24 mouse cellular contexts compared by ENCODE assay signal in the genomic region with DNA sequence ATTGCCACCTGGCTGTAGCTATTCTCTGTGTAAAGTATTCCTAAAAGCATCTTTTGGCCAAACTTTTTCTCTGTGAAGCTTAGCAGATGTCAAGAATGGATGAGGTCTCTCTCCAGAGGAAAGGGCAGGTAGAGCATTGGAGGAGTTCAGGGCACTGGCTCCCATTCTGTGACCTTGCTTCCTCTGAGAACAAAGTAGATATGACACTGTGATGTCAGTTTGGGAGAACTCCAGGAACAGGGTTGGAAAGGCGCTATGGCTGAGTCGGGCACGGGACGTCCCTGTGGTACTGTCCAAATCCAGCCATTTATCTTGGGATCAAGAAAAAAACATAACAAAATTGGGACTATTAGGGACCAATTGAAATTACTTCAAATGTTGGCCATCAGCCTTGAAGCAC.
"Had no signal": no experiment of that assay in that cellular context is flagged by ENCODE, and none has a peak within 500 bp of the region (broad histone marks: within the 10 kb centered on the region; RNA-seq: fewer than 3 reads in every experiment).

No protein-coding gene starts in this region.

- H3K27me3 ChIP-seq: limb, embryonic 13.5 days; liver, embryonic 12.5 days; liver, embryonic 15.5 days; lung, embryonic 15.5 days; megakaryocyte, embryonic 14.5 days; midbrain, embryonic 15.5 days; neural tube, embryonic 12.5 days; neural tube, embryonic 15.5 days had no signal

- H3K4me1 ChIP-seq: liver, embryonic 12.5 days; liver, embryonic 15.5 days; megakaryocyte, embryonic 14.5 days; neural tube, embryonic 12.5 days; neural tube, embryonic 15.5 days had no signal

- H3K9ac ChIP-seq: limb, embryonic 13.5 days; liver, embryonic 12.5 days; liver, embryonic 15.5 days; lung, embryonic 15.5 days; midbrain, embryonic 15.5 days; neural tube, embryonic 12.5 days; neural tube, embryonic 15.5 days had no signal

- DNase-seq: kidney, postnatal 25 days; layer of hippocampus, adult 9-11 months; liver; lung, adult 18-20 months; lung, postnatal 10 days; lung, postnatal 36 days; right cerebral cortex, adult 18-20 months; right cerebral cortex, postnatal 14 days; right cerebral cortex, postnatal 4 days; thymus, adult 18-20 months; thymus, postnatal 36 days had no signal

- H3K9me3 ChIP-seq: limb, embryonic 10.5 days; limb, embryonic 13.5 days; liver, embryonic 12.5 days; liver, embryonic 15.5 days; lung, embryonic 15.5 days; midbrain, embryonic 10.5 days; midbrain, embryonic 15.5 days; neural tube, embryonic 12.5 days; neural tube, embryonic 15.5 days had no signal

- H3K4me2 ChIP-seq: limb, embryonic 13.5 days; liver, embryonic 12.5 days; liver, embryonic 15.5 days; lung, embryonic 15.5 days; midbrain, embryonic 15.5 days; neural tube, embryonic 12.5 days; neural tube, embryonic 15.5 days had no signal

- ATAC-seq: liver, embryonic 12.5 days; midbrain, embryonic 15.5 days had no signal

- H3K36me3 ChIP-seq: limb, embryonic 10.5 days; limb, embryonic 13.5 days; liver, embryonic 12.5 days; liver, embryonic 15.5 days; lung, embryonic 15.5 days; midbrain, embryonic 10.5 days; midbrain, embryonic 15.5 days; neural tube, embryonic 12.5 days; neural tube, embryonic 15.5 days had no signal

- H3K27ac ChIP-seq: kidney, postnatal 0 days; layer of hippocampus, adult 2 months; limb, embryonic 10.5 days; limb, embryonic 13.5 days; liver, embryonic 12.5 days; liver, embryonic 15.5 days; lung, embryonic 15.5 days; midbrain, embryonic 10.5 days; midbrain, embryonic 15.5 days; neural tube, embryonic 12.5 days; neural tube, embryonic 15.5 days; stomach, postnatal 0 days had no signal

- H3K4me3 ChIP-seq: layer of hippocampus, adult 2 months; limb, embryonic 10.5 days; limb, embryonic 13.5 days; liver, embryonic 12.5 days; liver, embryonic 15.5 days; lung, embryonic 15.5 days; megakaryocyte, embryonic 14.5 days; midbrain, embryonic 10.5 days; midbrain, embryonic 15.5 days; neural tube, embryonic 12.5 days; neural tube, embryonic 15.5 days had no signal
